Mouse (Mus musculus): ENCODE results near the gene Inpp4a.

DNA sequence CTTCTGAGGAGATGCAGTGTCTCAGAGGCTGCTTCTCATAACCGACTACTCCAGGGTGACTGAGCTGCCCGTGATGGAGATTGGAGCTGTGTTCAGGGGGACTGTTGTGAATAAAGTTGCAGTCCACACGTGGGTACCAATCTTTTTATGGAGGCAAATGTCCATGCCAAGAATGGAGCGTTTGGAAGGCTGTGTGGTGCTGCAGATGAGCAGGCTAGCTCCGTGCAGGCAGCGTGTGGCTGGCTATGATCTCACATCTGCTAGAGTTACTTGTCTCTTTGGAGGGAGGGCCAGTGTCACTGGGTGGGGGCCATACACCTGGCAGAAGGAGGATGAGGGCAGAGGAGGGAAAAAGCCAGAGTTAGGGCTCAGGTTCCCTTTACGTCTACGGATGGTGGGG lies 59.0 kb downstream of the Inpp4a start:
- TF ChIP-seq POLR2A (IDR thresholded peaks at IDR 0.05; ENCODE audit: extremely low read depth, insufficient read depth, low read length) (no peak), CTCF (IDR thresholded peaks at IDR 0.05; ENCODE audit: extremely low read depth, insufficient read depth, low read length) (no peak)
